Mouse (Mus musculus) gastrocnemius, postnatal 25 days (tissue): Measurements from ENCODE around the gene Smc3. TPM values are rescaled to one million over a fixed set of nuclear protein-coding genes. Genes with fewer than 3 reads are reported as not detected.
"Not testable (repeated sequence)": the region's sequence is repeated elsewhere in the genome, so short reads cannot be mapped to it uniquely, and the experiment has no call there.

Experiments
- DNase-seq: peaks from one replicate; pipeline ENCODE4 v3.0.0; 2022
- total RNA-seq, 2 experiments: library from RNA; stranded (reverse); gene quantifications; 1 replicate in 1 of 2; 2 replicates in 1 of 2; pipeline ENCODE4 v1.2.3; 2021

Gene Smc3
- total RNA-seq, 2 experiments from 2014 or later: 13.9 to 16.0 TPM

GRCm38 (mm10) chr19:53576061-53576460 lies 24.1 kb upstream of the Smc3 start:
- no peak for DNase-seq

- no peak for DNase-seq
Observed at GRCm38 (mm10) chr19:53577025-53577800, 23.0 kb upstream of the Smc3 start.

- DNase-seq: peak; percentile 24
Observed at GRCm38 (mm10) chr19:53578597-53579252, 21.5 kb upstream of the Smc3 start.

GRCm38 (mm10) chr19:53580271-53580670 lies 19.9 kb upstream of the Smc3 start:
- not testable (repeated sequence) for DNase-seq

- not testable (repeated sequence) for DNase-seq
Observed at GRCm38 (mm10) chr19:53587686-53588085, 12.5 kb upstream of the Smc3 start.

- DNase-seq: not testable (repeated sequence)
Observed at GRCm38 (mm10) chr19:53588968-53589367, 11.2 kb upstream of the Smc3 start, which contains the start of gene Nutf2-ps1. Gene Nutf2-ps1, minus strand, starts transcription at chr19:53589068.

GRCm38 (mm10) chr19:53596723-53597474 lies 3.3 kb upstream of the Smc3 start:
- DNase-seq: no peak

GRCm38 (mm10) chr19:53600549-53601362 lies 558 bp downstream of the Smc3 start:
- peak; percentile 41 for DNase-seq

GRCm38 (mm10) chr19:53601363-53601655 lies 1.1 kb downstream of the Smc3 start:
- DNase-seq: no peak

- no peak for DNase-seq
Observed at GRCm38 (mm10) chr19:53608921-53609320, 8.7 kb downstream of the Smc3 start.

GRCm38 (mm10) chr19:53621681-53622080 lies 21.5 kb downstream of the Smc3 start:
- DNase-seq: no peak

- no peak for DNase-seq
Observed at GRCm38 (mm10) chr19:53638041-53638440, 37.8 kb downstream of the Smc3 start.

GRCm38 (mm10) chr19:53638727-53639126 lies 38.5 kb downstream of the Smc3 start:
- no peak for DNase-seq

- DNase-seq: no peak
Observed at GRCm38 (mm10) chr19:53644020-53644595, 43.9 kb downstream of the Smc3 start.

GRCm38 (mm10) chr19:53647301-53647700 lies 47.1 kb downstream of the Smc3 start:
- no peak for DNase-seq

GRCm38 (mm10) chr19:53648056-53648455 lies 47.9 kb downstream of the Smc3 start:
- DNase-seq: peak; percentile 68

GRCm38 (mm10) chr19:53648802-53649236 lies 48.6 kb downstream of the Smc3 start:
- DNase-seq: peak; percentile 55

GRCm38 (mm10) chr19:53649361-53649760 lies 49.2 kb downstream of the Smc3 start:
- no peak for DNase-seq

- DNase-seq: no peak
Observed at GRCm38 (mm10) chr19:53649802-53650201, 49.6 kb downstream of the Smc3 start.

GRCm38 (mm10) chr19:53650921-53651320 lies 50.7 kb downstream of the Smc3 start:
- DNase-seq: no peak

- no peak for DNase-seq
Observed at GRCm38 (mm10) chr19:53652267-53652666, 52.1 kb downstream of the Smc3 start.
